Mouse (Mus musculus) olfactory bulb, adult 2 months (tissue): ENCODE results near the gene Galnt14.

ENCODE experiments used
- CTCF ChIP-seq: fragments of 200-500 bp; IDR thresholded peaks from 2 replicates; pipeline ENCODE4 v1.5.1; 2012; ENCODE audit warnings: low read depth, mild to moderate bottlenecking, low read length, moderate library complexity; ENCODE audit not compliant: insufficient read depth
- POLR2A ChIP-seq: fragments of 200-500 bp; IDR thresholded peaks from 2 replicates; pipeline ENCODE4 v1.6.1; 2012; ENCODE audit warnings: mild to moderate bottlenecking, low read depth, low read length, moderate library complexity; ENCODE audit not compliant: insufficient read depth

GRCm38 (mm10) chr17:73572881-73573280 lies 137.4 kb downstream of the Galnt14 start:
- TF ChIP-seq POLR2A (no peak), CTCF (no peak)
